Mouse (Mus musculus) thymus, adult 2 months (tissue): ENCODE results near the gene Pygb.

ENCODE experiments used
- CTCF ChIP-seq: fragments of 200-500 bp; IDR thresholded peaks from 2 replicates; pipeline ENCODE4 v1.5.1; 2012; ENCODE audit warnings: mild to moderate bottlenecking, control low read depth, low read length, moderate library complexity, borderline replicate concordance; ENCODE audit not compliant: control insufficient read depth, poor library complexity, insufficient read depth; ENCODE audit errors: extremely low read depth
- POLR2A ChIP-seq: fragments of 200-500 bp; IDR thresholded peaks from 2 replicates; pipeline ENCODE4 v1.6.1; 2012; ENCODE audit warnings: mild to moderate bottlenecking, low read length, control low read depth, moderate library complexity; ENCODE audit not compliant: control insufficient read depth, poor library complexity, insufficient read depth; ENCODE audit errors: extremely low read depth

GRCm38 (mm10) chr2:150832029-150832428 is 45.5 kb downstream of the Pygb start:
- TF ChIP-seq CTCF (no peak), POLR2A (no peak)
